Comparison of ENCODE assay signal across 10 mouse cellular contexts in genomic region chr11:101146377-101146776, GRCm38 (mm10). TPM values are rescaled to one million over a fixed set of nuclear protein-coding genes. Genes with fewer than 3 reads are reported as not detected.
DNase-seq lines count a peak whose midpoint lies in the region; ATAC-seq and TF ChIP-seq lines count a peak whose summit lies in the region.
"Had no signal": no experiment of that assay in that cellular context is flagged by ENCODE, and none has a peak within 500 bp of the region (broad histone marks: within the 10 kb centered on the region; RNA-seq: fewer than 3 reads in every experiment).

No protein-coding gene starts in this region.

- H3K4me3 ChIP-seq in hindbrain, embryonic 11.5 days (ENCODE audit: low read depth, low read length) = no peak overlapping the region
- H3K4me3 ChIP-seq in midbrain, embryonic 15.5 days = no peak overlapping the region
- no peak overlapping the region for H3K4me3 ChIP-seq in layer of hippocampus, adult 2 months
- no peak overlapping the region for H3K4me3 ChIP-seq in lung, postnatal 0 days (ENCODE audit: low read depth, low read length)
- H3K4me3 ChIP-seq: heart, embryonic 12.5 days had no signal

- TF ChIP-seq EP300 in lung, postnatal 0 days (IDR thresholded peaks at IDR 0.05) = no peak

- H3K36me3 ChIP-seq in hindbrain, embryonic 11.5 days (ENCODE audit: control insufficient read depth, insufficient read depth, low read length) = no peaks in the 10 kb centered on the region
- H3K36me3 ChIP-seq in midbrain, embryonic 15.5 days (replicated peaks) = no peaks in the 10 kb centered on the region
- H3K36me3 ChIP-seq in lung, postnatal 0 days (ENCODE audit: insufficient read depth, low read length) = no peaks in the 10 kb centered on the region
- H3K36me3 ChIP-seq: heart, embryonic 12.5 days had no signal

- 0 out of 2 replicates have a peak, but pooled peaks cover 3% of the 10 kb centered on the region for H3K4me1 ChIP-seq in hindbrain, embryonic 11.5 days (replicated peaks; ENCODE audit: control insufficient read depth, insufficient read depth, low read length)
- peaks cover 20% of the 10 kb centered on the region for H3K4me1 ChIP-seq in midbrain, embryonic 15.5 days
- H3K4me1 ChIP-seq in lung, postnatal 0 days (ENCODE audit: insufficient read depth, low read depth, low read length) = peaks cover 3% of the 10 kb centered on the region; the same call in 1 of the 2 replicates

- WGBS in hindbrain, embryonic 11.5 days = 17% methylated on average over 10 of the region's 10 CpGs
- 13% methylated on average over 10 of the region's 10 CpGs for WGBS in midbrain, embryonic 15.5 days
- 35% methylated on average over 10 of the region's 10 CpGs for WGBS in lung, postnatal 0 days

- H3K4me2 ChIP-seq in hindbrain, embryonic 11.5 days (replicated peaks; ENCODE audit: low read depth, low read length) = no peak overlapping the region
- peak overlapping the region; percentile 9 for H3K4me2 ChIP-seq in midbrain, embryonic 15.5 days
- no peak overlapping the region for H3K4me2 ChIP-seq in lung, postnatal 0 days (replicated peaks; ENCODE audit: low read depth, low read length)
- H3K4me2 ChIP-seq: heart, embryonic 12.5 days had no signal

- no peak for TF ChIP-seq CTCF in layer of hippocampus, adult 2 months (conservative IDR thresholded peaks at IDR 0.05)
- TF ChIP-seq CTCF in lung, postnatal 0 days (IDR thresholded peaks at IDR 0.05) = no peak

- no peak for ATAC-seq in hindbrain, embryonic 11.5 days (ENCODE audit: low FRiP score)
- peak; percentile 73 for ATAC-seq in midbrain, embryonic 15.5 days (replicated peaks)
- ATAC-seq in lung, postnatal 0 days = no peak

- peak; percentile 50 to 76 for DNase-seq in cerebellum, postnatal 25 days
- no peak for DNase-seq in cerebellum, adult 9-10 months
- DNase-seq in embryo, embryonic 10.5 days (ENCODE audit: low spot score) = peak; percentile 59
- peak; percentile 77 for DNase-seq in hindbrain, embryonic 11.5 days (ENCODE audit: low spot score)
- no peak for DNase-seq in layer of hippocampus, adult 2 months (ENCODE audit: low spot score in 2 of 2)
- DNase-seq in layer of hippocampus, postnatal 10 days (ENCODE audit: low spot score in 2 of 2) = no peak
- no peak for DNase-seq in lung, postnatal 0 days (ENCODE audit: low spot score)

- H3K9me3 ChIP-seq in hindbrain, embryonic 11.5 days (ENCODE audit: control insufficient read depth, low read length) = no peaks in the 10 kb centered on the region
- H3K9me3 ChIP-seq in midbrain, embryonic 15.5 days = no peaks in the 10 kb centered on the region
- no peaks in the 10 kb centered on the region for H3K9me3 ChIP-seq in lung, postnatal 0 days (ENCODE audit: low read length)
- H3K9me3 ChIP-seq: heart, embryonic 12.5 days had no signal

- no peak overlapping the region for H3K9ac ChIP-seq in hindbrain, embryonic 11.5 days (ENCODE audit: low read depth, low read length)
- H3K9ac ChIP-seq in midbrain, embryonic 15.5 days = no peak overlapping the region
- no peak overlapping the region for H3K9ac ChIP-seq in lung, postnatal 0 days (replicated peaks; ENCODE audit: low read depth)
- H3K9ac ChIP-seq: heart, embryonic 12.5 days had no signal

- no peak overlapping the region for H3K27ac ChIP-seq in hindbrain, embryonic 11.5 days (ENCODE audit: low read depth, low read length)
- H3K27ac ChIP-seq in midbrain, embryonic 15.5 days = peak overlapping the region; percentile 67
- no peak overlapping the region for H3K27ac ChIP-seq in layer of hippocampus, adult 2 months
- no peak overlapping the region for H3K27ac ChIP-seq in lung, postnatal 0 days (ENCODE audit: low read length)

- H3K27me3 ChIP-seq in hindbrain, embryonic 11.5 days (ENCODE audit: control insufficient read depth, insufficient read depth, low read length) = no peaks in the 10 kb centered on the region
- H3K27me3 ChIP-seq in midbrain, embryonic 15.5 days (replicated peaks) = no peaks in the 10 kb centered on the region
- H3K27me3 ChIP-seq in lung, postnatal 0 days (replicated peaks; ENCODE audit: insufficient read depth, low read length) = no peaks in the 10 kb centered on the region
- H3K27me3 ChIP-seq: heart, embryonic 12.5 days had no signal

RNA-seq across cellular contexts. Expression of gene Tubg2, which starts 9.3 kb away (rescaled TPM):
- 5.5 and 5.7 TPM in 2 replicates for polyA plus RNA-seq in hindbrain, embryonic 11.5 days (2014; fragmentation: Nextera tagmentation; extraction: Ambion mirVana)
- polyA plus RNA-seq in midbrain, embryonic 15.5 days (2015; fragmentation: Nextera tagmentation; extraction: Ambion mirVana) = 60.8 and 62.7 TPM in 2 replicates
- total RNA-seq in layer of hippocampus, adult 2 months (2021) = 10 to 100 TPM; 40.2 to 44.5 TPM
- total RNA-seq in layer of hippocampus, postnatal 10 days (2021) = 10 to 100 TPM; 31.7 to 41.4 TPM
- 1.9 and 2.3 TPM in 2 replicates for polyA plus RNA-seq in lung, postnatal 0 days (2015; fragmentation: Nextera tagmentation; extraction: Ambion mirVana)
- total RNA-seq: liver, adult 2 months had no signal

RNA-seq across cellular contexts. Expression of gene Cntnap1, which starts 23.9 kb away (rescaled TPM):
- polyA plus RNA-seq in hindbrain, embryonic 11.5 days (2014; fragmentation: Nextera tagmentation; extraction: Ambion mirVana) = 0.29 and 0.39 TPM in 2 replicates
- 3.4 and 3.8 TPM in 2 replicates for polyA plus RNA-seq in midbrain, embryonic 15.5 days (2015; fragmentation: Nextera tagmentation; extraction: Ambion mirVana)
- total RNA-seq in layer of hippocampus, adult 2 months (2021) = 100 to 1,000 TPM; 169 to 171 TPM
- 10 to 100 TPM; 59.0 to 61.4 TPM for total RNA-seq in layer of hippocampus, postnatal 10 days (2021)
- polyA plus RNA-seq in lung, postnatal 0 days (2015; fragmentation: Nextera tagmentation; extraction: Ambion mirVana) = 0.24 and 0.56 TPM in 2 replicates

RNA-seq across cellular contexts. Expression of gene Plekhh3, which starts 24.8 kb away (rescaled TPM):
- polyA plus RNA-seq in hindbrain, embryonic 11.5 days (2014; fragmentation: Nextera tagmentation; extraction: Ambion mirVana) = 7.7 and 8.2 TPM in 2 replicates
- polyA plus RNA-seq in midbrain, embryonic 15.5 days (2015; fragmentation: Nextera tagmentation; extraction: Ambion mirVana) = 8.5 and 9.9 TPM in 2 replicates
- total RNA-seq in layer of hippocampus, adult 2 months (2021) = 10 to 100 TPM; 14.5 to 15.4 TPM
- 10 to 100 TPM; 13.2 to 13.4 TPM for total RNA-seq in layer of hippocampus, postnatal 10 days (2021)
- polyA plus RNA-seq in lung, postnatal 0 days (2015; fragmentation: Nextera tagmentation; extraction: Ambion mirVana) = 12.3 and 14.2 TPM in 2 replicates

RNA-seq across cellular contexts. Expression of gene Tubg1, which starts 26.6 kb away (rescaled TPM):
- 97.7 and 98.6 TPM in 2 replicates for polyA plus RNA-seq in hindbrain, embryonic 11.5 days (2014; fragmentation: Nextera tagmentation; extraction: Ambion mirVana)
- 76.1 and 84.7 TPM in 2 replicates for polyA plus RNA-seq in midbrain, embryonic 15.5 days (2015; fragmentation: Nextera tagmentation; extraction: Ambion mirVana)
- 10 to 100 TPM; 41.7 to 42.6 TPM for total RNA-seq in layer of hippocampus, adult 2 months (2021)
- 10 to 100 TPM; 43.1 to 47.3 TPM for total RNA-seq in layer of hippocampus, postnatal 10 days (2021)
- 25.8 TPM in 2 replicates for polyA plus RNA-seq in lung, postnatal 0 days (2015; fragmentation: Nextera tagmentation; extraction: Ambion mirVana)

RNA-seq across cellular contexts. Expression of gene Retreg3, which starts 26.7 kb away (rescaled TPM):
- 10.7 and 12.0 TPM in 2 replicates for polyA plus RNA-seq in hindbrain, embryonic 11.5 days (2014; fragmentation: Nextera tagmentation; extraction: Ambion mirVana)
- polyA plus RNA-seq in midbrain, embryonic 15.5 days (2015; fragmentation: Nextera tagmentation; extraction: Ambion mirVana) = 28.4 and 29.2 TPM in 2 replicates
- total RNA-seq in layer of hippocampus, adult 2 months (2021) = 10 to 100 TPM; 55.0 to 56.6 TPM
- total RNA-seq in layer of hippocampus, postnatal 10 days (2021) = 10 to 100 TPM; 51.5 to 58.8 TPM
- 18.8 and 18.9 TPM in 2 replicates for polyA plus RNA-seq in lung, postnatal 0 days (2015; fragmentation: Nextera tagmentation; extraction: Ambion mirVana)

Comparison
In these comparisons a context has a peak if more than half of its experiments do, and no peak if none do; other contexts are left out.
1. DNase-seq: peak in cerebellum, postnatal 25 days (2 of 2), embryo, embryonic 10.5 days (single experiment) and hindbrain, embryonic 11.5 days (single experiment); none in cerebellum, adult 9-10 months (single experiment), layer of hippocampus, adult 2 months (0 of 2), layer of hippocampus, postnatal 10 days (0 of 2) and lung, postnatal 0 days (single experiment).